Mouse (Mus musculus): ENCODE data around the gene Tfdp1.

Gene Tfdp1

DNA sequence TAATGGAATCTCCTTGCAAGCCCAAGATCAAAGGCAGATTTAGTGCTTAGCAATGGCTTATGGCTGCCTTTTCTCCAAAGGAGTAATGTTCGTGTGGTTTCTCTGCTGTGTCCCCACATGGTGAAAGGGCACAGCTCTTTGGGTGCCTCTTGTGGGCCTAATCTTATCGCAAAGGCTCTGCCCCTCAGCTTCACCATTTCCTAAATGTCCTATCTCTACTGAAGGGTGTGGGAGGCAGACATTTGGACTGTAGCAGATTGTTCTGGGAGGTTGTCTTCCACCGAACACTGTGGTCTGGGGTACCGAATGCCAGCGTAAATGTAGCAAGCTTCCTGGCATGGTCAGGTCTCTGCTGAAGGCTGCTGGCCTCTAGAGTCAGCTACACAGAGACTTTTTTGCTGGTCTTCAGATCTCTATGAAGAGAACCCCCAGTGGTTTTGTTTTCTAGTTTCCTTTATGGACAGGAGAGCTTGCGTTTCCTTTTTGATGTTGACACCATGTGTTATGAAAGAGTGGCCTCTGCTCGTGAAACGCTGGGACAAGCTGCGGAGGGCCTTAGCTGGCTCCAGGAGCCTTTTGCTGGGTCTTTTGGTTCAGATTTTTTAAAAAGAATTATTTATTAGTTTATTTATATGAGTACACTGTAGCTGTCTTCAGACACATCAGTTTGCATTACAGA is 14.7 kb downstream of the Tfdp1 start:
- DNase-seq = no peak

DNA sequence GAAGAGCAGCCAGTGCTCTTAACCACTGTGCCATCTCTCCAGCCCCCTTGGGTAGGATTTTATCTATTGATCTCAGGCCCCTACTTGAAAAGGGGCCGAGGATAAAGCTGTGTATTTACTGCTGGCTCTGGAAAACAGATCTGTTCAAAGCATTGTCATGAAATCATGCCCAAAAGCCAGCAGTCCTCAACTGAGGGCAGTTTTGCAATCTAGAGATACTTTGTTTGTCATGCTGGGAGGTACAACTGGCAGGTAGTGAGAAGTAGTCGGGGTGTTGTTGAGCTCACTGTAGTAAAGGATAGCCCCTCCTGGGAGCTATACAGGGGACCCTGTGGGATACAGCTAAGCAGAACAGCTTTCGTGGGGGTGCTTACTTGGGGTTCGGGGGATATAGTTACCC is 15.3 kb downstream of the Tfdp1 start:
- DNase-seq = no peak

DNA sequence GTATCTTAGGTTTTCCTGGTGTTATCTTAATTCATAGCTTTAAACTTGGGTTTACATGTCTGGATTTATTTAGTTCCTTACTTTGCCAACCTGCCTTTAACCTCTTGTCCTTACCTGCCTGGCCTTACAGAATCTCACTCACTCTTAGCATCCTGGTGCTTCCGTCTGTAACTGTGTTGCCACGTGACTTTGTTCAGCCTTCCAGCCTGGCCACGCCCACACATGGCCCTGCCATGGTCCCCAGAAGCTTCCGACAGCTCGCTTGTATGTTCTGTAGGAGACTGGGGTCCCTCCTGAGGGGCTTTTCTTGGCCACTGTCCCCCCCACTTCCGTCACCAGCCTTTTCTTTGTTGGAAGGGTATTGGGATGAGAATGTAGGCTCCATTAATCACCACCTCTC is 17.7 kb downstream of the Tfdp1 start:
- no peak for DNase-seq

DNA sequence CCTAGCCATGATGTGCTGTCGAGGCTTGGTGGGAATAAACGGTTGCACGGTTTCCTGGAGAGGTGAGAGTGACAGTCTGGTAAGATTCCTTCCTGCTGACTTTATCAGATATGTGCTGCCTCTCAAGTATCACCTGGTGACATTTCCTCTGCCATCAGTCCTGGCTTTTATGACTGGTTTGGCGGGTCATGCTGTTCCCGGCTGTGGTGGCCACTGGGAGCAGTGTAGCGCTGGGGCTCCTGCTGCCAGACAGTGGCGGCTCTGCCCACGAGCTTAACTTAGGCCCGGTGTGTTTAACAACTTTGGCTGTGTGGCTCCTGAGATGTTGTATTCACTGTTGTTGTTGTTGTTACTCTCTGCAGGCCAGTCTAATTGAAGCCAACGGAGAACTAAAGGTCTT is 18.1 kb downstream of the Tfdp1 start:
- DNase-seq = no peak

DNA sequence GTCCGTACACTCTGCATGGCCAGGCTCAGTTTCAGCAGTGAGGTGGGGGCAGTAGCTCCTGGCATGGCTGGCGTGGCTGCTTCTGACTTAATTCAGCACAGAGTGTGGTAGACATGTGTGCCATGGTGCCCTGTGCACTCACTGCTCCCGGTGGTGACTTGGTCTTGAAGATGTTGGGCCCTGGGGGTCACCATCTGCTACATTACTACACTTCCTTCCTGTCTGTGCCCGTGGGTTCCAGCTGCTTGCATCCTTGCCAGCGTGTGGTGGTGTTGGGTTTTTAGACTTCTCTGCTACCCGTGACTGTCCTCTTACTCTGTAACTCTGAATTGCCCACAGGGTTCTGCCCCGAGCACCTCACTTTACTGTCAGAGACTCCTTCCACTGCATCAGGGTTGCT is 21.7 kb downstream of the Tfdp1 start:
- no peak for DNase-seq

DNA sequence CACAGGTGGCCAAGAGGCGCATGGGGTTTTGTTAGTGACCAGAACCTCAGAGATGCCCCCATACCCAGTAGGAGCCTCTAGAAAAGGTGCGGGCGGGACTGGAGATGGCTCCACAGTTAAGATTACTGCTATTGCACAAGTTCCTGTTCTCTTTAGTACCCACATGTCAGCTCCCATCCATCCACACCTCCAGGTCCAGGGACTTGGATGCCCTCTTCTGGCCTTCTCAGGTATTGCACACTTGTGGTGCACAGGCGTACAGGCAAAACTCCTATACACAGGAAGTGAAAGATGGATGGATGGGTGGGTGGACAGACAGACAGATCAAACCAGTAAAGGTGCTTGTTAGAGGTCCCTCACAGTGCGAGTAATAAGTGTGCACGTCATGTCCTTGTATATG is 23.3 kb downstream of the Tfdp1 start:
- DNase-seq = no peak

DNA sequence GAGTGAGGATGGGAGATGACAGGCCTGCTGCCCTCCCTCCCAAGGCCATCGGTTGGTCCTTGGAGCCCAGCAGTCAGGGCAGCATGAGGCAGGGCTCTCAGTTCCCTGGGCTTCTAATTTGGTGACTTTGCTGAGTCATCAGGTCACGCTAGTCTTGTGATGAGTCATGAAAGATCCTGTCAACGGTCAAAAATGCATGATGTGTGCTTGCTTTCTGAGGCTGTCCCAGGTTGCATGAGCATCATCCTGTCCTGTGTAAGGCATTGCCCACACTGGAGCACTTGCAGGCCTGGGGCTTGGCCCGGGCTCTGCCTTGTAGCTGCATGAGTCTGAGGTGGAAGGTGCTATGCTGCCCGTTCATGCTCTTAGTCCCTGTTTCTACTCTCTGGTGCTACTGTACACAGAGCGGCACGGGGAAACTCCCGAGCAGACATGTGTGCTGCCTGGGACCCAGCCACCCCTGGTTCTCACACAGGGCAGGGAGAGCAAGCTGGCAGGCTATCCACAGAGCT is 34.7 kb downstream of the Tfdp1 start:
- no peak for DNase-seq

DNA sequence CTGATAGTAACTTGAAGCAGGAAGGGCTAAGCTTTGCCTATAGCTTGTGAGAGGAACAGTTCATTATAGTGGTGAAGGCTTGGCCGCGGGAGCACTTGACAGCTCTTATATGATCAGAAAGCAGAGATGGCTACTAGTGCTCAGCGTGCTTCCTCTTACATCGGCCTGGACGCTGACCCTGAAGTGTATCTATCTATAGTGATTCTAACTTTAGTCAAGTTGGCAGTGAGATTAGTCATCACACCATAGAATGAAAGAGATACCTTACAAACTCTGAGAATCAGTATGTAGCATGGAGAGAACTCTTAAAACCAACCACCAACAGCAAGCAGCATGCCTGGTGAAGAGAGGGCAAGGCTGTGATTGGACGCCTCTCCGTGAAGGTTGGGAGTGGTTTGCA is 43.1 kb downstream of the Tfdp1 start:
- DNase-seq = no peak

DNA sequence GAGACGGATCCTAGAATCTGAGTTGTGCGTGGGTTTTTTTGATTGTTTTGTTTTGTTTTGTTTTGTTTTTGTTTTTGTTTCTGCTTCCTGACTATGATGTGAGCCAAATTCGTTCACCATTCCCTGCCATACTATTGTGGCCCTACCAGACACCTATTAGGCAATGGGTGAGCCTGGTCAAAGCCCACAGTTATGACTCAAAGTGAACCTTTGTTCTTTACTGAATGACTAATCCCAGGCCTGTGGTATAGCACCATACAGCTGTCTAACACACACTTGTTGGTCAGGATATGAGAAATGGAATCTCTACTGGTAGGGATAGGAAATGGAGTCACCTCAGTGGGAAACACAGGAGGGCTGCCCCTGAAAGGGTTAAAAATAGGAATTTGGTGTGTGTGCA is 44.0 kb downstream of the Tfdp1 start:
- no peak for DNase-seq

DNA sequence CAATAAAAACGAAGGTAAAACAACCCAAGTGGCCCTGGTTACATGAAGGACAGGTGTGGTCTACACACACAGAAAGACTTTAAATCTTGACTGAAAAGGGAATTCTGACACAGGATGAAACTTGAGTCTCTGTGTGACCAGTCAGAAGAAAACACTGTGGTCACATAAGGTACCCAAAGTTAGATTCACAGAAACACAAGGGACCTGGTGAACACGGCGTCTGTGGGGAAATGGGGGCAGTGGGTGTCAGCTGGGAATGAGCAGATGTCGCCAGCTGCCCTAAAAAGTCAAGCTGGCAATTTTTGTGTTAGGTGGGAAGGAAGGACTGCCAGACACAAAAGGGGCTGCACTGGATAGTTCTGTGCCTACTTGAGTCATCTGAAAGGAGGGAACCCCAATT is 44.4 kb downstream of the Tfdp1 start:
- DNase-seq = no peak

DNA sequence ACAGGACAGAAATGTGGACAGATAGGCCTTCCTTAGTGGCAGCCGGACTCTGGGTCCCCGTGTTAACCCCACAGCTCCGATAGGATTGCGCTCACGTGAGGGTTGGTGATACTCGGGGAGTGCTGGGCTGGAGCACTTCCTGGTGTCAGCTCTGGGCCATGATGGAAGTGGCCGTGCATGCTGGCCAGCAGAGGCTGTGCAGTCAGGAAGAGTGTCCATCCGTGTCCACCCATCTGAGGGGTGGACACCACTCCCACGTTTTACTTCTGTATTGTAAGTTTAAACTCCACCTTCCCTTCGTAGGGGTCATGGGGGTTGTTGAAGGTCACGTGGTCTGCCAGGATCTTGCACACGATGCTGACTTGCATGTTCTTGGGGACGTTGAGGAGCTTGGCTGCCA is 47.8 kb downstream of the Tfdp1 start:
- no peak for DNase-seq

DNA sequence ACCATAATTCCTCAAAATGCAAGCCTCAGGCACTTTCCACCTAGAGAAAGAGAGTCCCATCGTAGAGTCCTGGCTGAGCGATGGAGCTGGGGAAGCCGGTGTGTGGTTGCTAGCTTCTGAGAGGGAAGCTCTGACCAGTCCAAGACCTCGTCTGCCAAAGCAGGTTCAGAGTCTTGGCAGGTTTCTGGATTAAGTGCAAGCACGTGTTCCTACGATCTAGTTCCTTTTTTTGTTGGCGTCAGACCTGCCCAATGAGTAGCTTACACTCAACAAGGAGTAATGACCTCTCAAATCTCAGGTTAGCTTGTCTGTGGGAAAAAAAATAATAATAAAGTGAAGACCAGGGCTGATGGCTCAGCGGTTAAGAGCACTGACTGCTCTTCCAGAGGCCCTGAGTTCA is 49.2 kb downstream of the Tfdp1 start:
- DNase-seq = no peak

DNA sequence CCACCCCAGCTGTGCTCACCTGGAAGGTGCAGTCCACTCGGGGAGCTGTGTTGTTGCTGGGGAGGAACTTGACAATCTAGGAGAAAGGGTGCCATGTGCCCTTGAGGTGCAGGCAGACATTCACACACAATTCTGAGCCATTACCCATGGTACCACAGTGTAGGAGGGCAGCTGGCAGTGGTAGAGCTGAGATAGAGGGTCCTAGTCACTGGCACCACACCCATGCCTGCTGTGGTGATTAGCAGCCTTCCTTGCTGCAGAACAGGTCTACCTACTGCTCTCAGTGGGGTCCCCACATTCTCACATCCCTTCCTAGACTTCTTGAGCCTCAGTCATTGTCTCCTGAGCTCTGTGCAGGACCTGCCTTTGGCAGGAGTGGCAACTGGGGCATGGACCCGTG is 50.2 kb downstream of the Tfdp1 start:
- no peak for DNase-seq

DNA sequence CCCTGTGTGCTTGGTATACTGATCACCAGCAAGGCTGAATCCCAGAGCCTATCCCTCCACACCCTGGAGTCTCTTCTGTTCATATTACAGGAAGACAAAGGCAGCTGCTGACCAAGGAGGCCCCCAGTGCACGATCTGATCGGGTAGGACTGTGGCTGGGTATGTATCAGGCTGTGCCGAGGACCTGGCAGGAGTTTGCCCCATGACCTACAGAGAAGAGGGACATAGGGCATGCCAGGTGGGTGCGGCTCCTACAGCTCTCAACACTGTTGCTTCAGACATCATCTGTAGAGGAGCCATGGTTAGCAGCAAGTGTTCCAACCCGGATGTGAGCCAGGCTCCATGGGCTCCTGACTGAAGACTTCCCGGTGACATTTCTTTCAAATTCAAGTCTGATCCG is 55.3 kb downstream of the Tfdp1 start:
- DNase-seq = no peak

DNA sequence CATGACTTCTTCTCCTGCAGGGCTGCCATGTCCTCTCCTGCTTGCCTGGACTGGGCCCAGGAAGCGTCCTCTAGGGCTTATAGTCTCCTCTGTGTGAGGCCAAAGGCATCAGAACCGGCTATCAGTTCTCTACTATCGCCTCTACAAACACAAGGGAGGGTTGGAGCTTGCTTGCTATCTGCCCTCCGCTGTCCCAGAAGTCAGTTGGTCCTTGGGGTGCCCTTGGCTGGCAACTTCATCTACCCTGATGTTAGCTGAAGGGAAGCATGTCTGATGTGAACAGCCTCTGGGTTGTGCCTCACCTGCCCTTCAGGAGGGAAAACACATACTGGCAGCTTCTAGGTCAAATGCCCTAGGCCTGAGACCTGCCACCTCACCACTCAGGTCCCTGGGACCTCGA is 58.2 kb downstream of the Tfdp1 start, which contains the start of gene Atp4b:
Atp4b (minus strand) TSS at position 101 of the 400 bp plus-strand sequence.
- no peak for DNase-seq

DNA sequence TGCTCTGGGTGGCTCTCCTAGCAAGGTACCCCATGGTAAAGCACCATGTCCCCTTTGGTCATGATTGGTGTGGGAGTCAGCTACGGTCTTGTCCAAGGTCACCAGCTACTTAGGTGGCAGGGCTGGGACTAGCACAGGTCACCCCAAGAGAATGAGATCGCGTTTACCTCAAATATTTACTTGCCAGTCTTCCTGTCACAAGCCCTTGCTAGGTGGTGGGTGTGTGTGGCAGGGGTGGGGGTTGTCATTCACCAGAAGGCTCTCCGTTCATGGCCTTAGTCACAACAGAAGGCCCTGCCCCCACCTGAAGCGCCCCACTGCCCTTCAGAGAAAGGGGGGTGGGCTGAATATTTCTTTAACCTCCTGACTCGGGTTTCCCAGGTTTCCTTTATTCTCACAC is 65.0 kb downstream of the Tfdp1 start:
- DNase-seq = no peak

DNA sequence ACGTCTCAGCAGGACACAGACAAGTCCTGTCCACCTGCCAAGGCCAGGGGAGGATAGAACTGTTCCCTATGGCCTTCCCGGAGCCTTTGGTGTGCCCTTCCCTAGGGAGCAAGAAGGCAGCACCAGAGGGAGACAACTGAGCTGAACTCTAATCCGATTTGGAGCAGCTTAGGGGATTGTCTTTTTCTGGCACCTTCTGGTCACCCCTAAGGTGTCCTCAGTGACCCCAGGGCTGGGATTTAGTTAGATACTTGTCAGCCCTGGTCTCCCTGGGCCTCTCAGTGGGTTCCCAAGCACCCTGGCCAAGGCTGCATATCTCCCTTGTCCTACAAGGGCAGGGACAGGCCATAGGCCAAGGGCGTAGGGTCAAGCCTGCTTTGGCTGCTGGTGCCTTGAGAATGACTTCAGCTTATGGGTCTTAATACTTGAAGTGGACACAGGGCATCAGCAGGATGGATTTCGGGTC is 66.1 kb downstream of the Tfdp1 start, which contains the start of gene Grk1:
Grk1 (plus strand) TSS at position 416 of the 466 bp plus-strand sequence.
- DNase-seq = no peak

DNA sequence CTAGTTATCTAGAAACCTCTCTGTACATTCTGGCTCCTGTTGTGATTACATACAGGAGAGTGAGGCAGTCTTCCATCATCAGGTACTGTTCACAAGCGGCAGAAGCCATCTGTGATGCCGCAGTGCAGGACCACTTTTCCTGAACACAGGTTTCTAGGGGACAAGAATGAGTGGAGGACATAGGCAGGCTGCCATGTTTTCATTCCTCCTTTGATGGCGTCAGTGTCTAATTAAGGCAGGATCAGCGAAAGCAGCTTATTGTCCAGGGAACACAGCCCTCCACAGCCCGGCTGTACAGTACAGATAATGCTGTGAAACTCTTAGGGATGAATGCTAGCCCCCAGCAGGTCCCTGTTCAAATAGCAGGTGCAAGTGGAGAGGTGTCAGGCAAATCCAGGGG is 67.5 kb downstream of the Tfdp1 start:
- DNase-seq = no peak

DNA sequence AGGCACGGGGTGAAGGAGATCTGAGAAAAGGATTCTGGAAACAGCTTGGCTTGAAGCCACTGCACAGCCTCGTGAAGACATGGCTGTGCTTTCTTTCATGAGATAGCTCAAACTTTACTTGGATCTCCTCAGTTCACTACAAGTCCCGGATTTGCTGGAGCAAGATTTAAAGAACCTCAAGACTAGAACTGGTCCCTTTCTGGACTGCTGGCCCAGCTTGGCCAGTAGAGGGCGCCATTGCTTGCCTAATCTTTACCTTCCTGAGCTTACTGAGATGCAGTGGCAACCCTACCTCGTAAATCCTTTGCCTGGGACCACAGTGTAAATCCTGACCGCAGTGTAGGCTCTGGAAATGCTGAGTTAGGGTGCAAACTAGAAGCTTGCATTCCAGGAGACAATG is 73.0 kb downstream of the Tfdp1 start:
- peak; percentile 59 for DNase-seq

DNA sequence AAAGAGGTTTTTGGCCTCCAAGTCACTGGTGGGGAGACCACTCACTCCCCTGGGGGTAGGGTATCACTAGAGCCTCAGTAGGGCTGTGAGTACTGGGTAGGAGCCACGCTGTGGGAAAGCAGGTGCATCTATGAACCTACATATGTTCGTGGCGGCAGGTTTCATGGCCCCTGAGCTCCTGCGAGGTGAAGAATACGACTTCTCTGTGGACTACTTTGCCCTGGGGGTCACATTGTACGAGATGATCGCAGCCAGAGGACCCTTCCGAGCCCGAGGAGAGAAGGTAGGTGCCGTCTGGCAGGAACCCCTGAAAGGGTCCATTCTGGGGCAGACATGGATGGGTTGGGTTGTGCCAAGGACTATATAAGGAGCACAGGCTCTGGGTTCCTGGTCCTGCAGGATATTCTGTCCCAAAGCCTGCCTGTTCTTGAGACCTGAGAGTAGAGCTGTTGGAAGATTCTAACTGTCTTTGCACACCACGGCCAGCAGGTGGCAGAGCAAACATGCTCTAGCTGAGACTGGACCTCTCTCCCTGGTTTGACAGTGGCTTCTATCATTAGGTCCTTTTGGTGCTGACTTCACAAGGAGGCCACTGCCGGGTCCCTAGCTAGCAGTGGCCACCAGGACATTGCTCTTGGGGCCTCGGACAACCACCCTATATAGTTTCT is 74.5 kb downstream of the Tfdp1 start:
- DNase-seq = peak; percentile 32

DNA sequence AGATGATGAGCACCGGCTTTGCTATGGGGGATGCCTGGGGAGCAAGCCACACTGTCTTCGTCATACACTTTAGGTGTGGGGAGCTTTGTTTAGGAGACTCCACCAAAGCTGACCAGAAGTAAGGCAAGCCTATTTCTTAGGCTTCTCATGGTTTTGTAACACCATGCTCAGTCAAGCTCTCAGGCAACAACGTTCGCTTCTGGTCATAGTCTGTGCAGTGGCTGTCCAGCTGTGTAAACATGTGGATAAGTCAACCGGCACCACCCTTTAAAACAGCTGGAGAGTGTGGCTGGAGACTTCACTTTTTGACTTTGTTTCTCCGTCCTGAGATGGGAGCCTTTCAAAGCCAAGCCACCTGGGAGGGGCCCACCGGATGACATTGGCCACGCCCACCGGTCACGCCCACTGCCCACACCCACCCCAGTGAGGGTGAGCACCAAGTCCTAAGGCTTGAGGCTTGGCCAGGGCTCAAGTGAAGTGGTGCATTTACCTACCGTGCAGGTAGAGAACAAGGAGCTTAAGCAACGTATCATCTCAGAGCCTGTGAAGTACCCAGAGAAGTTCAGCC is 75.4 kb downstream of the Tfdp1 start:
- DNase-seq = no peak

DNA sequence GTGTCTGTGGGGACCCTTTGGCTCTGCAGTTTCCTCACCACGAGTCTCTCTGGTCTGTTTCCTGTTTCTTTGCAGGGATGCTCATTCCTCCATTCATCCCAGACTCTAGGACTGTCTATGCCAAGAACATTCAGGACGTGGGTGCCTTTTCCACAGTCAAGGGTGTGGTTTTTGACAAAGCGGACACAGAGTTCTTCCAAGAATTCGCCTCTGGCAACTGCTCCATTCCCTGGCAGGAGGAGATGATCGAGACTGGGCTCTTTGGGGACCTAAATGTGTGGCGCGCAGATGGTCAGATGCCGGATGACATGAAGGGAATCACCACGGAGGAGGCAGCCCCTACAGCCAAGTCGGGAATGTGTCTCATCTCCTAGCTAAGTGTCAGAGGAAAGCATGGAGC is 77.3 kb downstream of the Tfdp1 start:
- no peak for DNase-seq

DNA sequence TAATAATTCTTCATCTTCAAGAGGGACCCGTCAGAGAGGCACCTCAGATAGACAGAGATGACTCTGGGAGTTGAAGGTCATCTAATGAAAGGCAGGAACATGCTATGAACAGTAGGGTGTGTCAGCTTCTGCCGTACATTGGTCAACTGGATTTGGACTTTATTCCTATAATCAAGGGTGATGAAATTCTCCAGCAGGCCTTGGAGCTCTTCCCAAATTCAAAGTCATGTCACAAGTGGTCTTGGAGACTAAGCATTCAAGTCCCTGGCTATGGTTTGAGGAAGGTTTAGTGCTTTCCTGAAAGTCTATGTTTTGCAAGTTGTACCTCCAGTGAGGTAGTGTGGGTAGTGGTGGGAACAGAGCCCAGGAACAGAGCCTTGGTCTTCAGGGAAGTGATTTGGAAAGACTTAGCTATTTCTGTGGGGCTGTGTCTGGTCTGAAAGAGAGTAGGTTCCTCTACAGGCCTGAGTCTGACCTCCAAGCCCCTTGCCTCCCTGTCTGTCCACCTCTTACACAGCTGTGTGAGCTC is 80.6 kb downstream of the Tfdp1 start:
- DNase-seq = no peak

DNA sequence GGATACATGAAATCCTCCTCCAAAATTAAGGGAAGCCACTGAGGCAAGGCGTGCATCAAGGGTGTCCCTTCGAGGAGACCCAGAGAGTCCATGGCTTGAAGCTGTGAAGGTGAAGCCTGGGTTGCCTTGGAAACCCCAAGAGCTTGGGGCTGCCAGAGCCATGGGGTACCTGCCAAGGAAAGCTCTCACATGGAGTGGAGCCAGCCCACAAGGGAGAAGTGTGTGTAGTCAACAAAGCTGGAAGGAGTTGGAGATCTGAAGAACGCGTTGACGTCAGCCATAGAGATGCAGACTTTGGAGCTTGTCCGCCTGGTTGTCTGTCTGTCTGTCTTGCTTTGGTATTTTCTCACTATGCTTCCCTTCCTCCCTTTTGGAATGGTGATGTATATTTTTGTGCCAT is 82.4 kb downstream of the Tfdp1 start:
- no peak for DNase-seq

Measured in layer of hippocampus, adult 9-11 months (tissue).